Mouse (Mus musculus) CH12.LX (cell line): ENCODE measurements at regions not wholly inside any gene's neighbourhood (a gene's known extent, or its start where the extent isn't known, plus 50 kb on each side); places are given as distances from the start of the nearest gene placed in this dataset.

ENCODE experiments used
- CHD2 ChIP-seq: IDR thresholded peaks from 2 replicates; pipeline ENCODE4 v1.6.1; 2011; ENCODE audit warnings: low read length, improper control_type of control experiment
- CTCF ChIP-seq, 2 experiments: IDR thresholded peaks in 1 of 2; conservative IDR thresholded peaks in 1 of 2; 2 replicates each; pipeline ENCODE4 v1.5.1; 2011 to 2012; ENCODE audit warnings: low read depth in 2 of 2, low read length in 2 of 2, improper control_type of control experiment in 1 of 2, inconsistent platforms in 1 of 2, mild to moderate bottlenecking in 1 of 2, moderate library complexity in 1 of 2
- E2F4 ChIP-seq: IDR thresholded peaks from 2 replicates; pipeline ENCODE4 v1.6.1; 2011; ENCODE audit warnings: low read depth, low read length, improper control_type of control experiment; ENCODE audit not compliant: insufficient replicate concordance
- HCFC1 ChIP-seq: IDR thresholded peaks from 2 replicates; pipeline ENCODE4 v1.6.1; 2012; ENCODE audit warnings: low read depth, mild to moderate bottlenecking, inconsistent platforms, low read length, improper control_type of control experiment
- MYC ChIP-seq: IDR thresholded peaks from 2 replicates; pipeline ENCODE4 v1.6.1; 2011; ENCODE audit warnings: low read depth, mild to moderate bottlenecking, improper control_type of control experiment, low read length
- POLR2A ChIP-seq: IDR thresholded peaks from 2 replicates; pipeline ENCODE4 v1.6.1; 2011; ENCODE audit warnings: low read depth, mild to moderate bottlenecking, improper control_type of control experiment, low read length
- SMC3 ChIP-seq: IDR thresholded peaks from 2 replicates; pipeline ENCODE4 v1.6.1; 2011; ENCODE audit warnings: low read depth, low read length, improper control_type of control experiment

- TF ChIP-seq MYC (no peak), HCFC1 (no peak), CTCF (conservative IDR thresholded peaks at IDR 0.05 in 1 of 2, IDR thresholded peaks at IDR 0.05 in 1 of 2; ENCODE audit: low read depth in 2 of 2, low read length in 2 of 2) (no peak), SMC3 (no peak), POLR2A (no peak), E2F4 (no peak), CHD2 (no peak)
Measured at GRCm38 (mm10) chr9:113478761-113479265, 229.2 kb downstream of the Pdcd6ip start.
